Mouse (Mus musculus) brain, embryonic 14.5 days (tissue): ENCODE data around the gene Aarsd1.

Experiments
- CTCF ChIP-seq: fragments of 200-500 bp; IDR thresholded peaks from 2 replicates; pipeline ENCODE4 v1.5.1; 2012; ENCODE audit warnings: inconsistent platforms, mild to moderate bottlenecking, moderate library complexity, borderline replicate concordance; ENCODE audit not compliant: insufficient read depth, insufficient read length; ENCODE audit errors: extremely low read depth
- POLR2A ChIP-seq: fragments of 200-500 bp; IDR thresholded peaks from 2 replicates; pipeline ENCODE4 v1.6.1; 2012; ENCODE audit warnings: mild to moderate bottlenecking, inconsistent platforms, borderline replicate concordance; ENCODE audit not compliant: poor library complexity, insufficient read depth, insufficient read length, severe bottlenecking; ENCODE audit errors: extremely low read depth

DNA sequence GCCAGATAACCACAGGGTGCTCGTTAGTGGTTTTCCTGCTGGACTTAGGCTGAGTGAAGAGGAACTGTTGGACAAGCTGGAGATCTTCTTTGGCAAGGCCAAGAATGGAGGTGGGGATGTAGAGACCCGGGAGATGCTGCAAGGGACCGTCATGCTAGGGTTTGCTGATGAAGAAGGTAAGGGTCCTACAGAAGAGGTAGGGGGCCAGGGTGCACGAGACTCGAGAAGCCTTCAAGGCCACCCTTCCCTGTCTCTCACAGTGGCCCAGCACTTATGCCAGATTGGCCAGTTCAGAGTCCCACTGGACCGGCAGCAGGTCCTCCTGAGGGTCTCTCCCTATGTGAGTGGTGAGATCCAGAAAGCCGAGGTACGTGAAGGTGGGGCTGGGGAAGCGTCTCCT, 40.2 kb upstream of the Aarsd1 start:
- no peak for TF ChIP-seq CTCF
- TF ChIP-seq POLR2A: no peak
